Mouse (Mus musculus) left cerebral cortex, adult 9 months (tissue): ENCODE data around the gene Baiap2l2.
"Not testable (repeated sequence)": the region's sequence is repeated elsewhere in the genome, so short reads cannot be mapped to it uniquely, and the experiment has no call there.

Experiments
- DNase-seq, 2 experiments: peaks; one replicate each; pipeline ENCODE4 v3.0.0; 2022; ENCODE audit warnings: low spot score in 2 of 2

Baiap2l2 gene

GRCm38 (mm10) chr15:79261095-79261725 lies 24.1 kb downstream of the Baiap2l2 start:
- peak in 1 of 2 experiments; percentile 54 for DNase-seq

- DNase-seq = no peak
Observed at GRCm38 (mm10) chr15:79258521-79258920, 26.8 kb downstream of the Baiap2l2 start.

GRCm38 (mm10) chr15:79254661-79255060 lies 30.7 kb downstream of the Baiap2l2 start, which contains the start of gene Slc16a8:
Gene Slc16a8, minus strand, starts transcription at chr15:79254761.
- no peak for DNase-seq

- no peak for DNase-seq
Observed at GRCm38 (mm10) chr15:79252580-79252979, 32.8 kb downstream of the Baiap2l2 start.

GRCm38 (mm10) chr15:79251781-79252491 lies 33.4 kb downstream of the Baiap2l2 start:
- DNase-seq = no peak

GRCm38 (mm10) chr15:79251168-79251567 lies 34.2 kb downstream of the Baiap2l2 start:
- no peak for DNase-seq

- DNase-seq = no peak
Observed at GRCm38 (mm10) chr15:79250236-79250635, 35.1 kb downstream of the Baiap2l2 start.

- DNase-seq = no peak
Observed at GRCm38 (mm10) chr15:79245321-79245720, 40.0 kb downstream of the Baiap2l2 start.

- DNase-seq = no peak
Observed at GRCm38 (mm10) chr15:79244071-79244893, 41.1 kb downstream of the Baiap2l2 start.

GRCm38 (mm10) chr15:79243234-79244042 lies 41.9 kb downstream of the Baiap2l2 start:
- peak; percentile 98 to 99 for DNase-seq

- no peak for DNase-seq
Observed at GRCm38 (mm10) chr15:79242574-79243233, 42.6 kb downstream of the Baiap2l2 start.

- no peak for DNase-seq
Observed at GRCm38 (mm10) chr15:79238036-79238435, 47.3 kb downstream of the Baiap2l2 start.

GRCm38 (mm10) chr15:79235268-79235667 lies 50.1 kb downstream of the Baiap2l2 start:
- no peak for DNase-seq

GRCm38 (mm10) chr15:79229058-79229821 lies 56.1 kb downstream of the Baiap2l2 start, which contains the start of the genes Pick1 and Gm49486:
Gene Pick1, plus strand, starts transcription at chr15:79229173.
Gene Gm49486, plus strand, starts transcription at chr15:79229391.
- DNase-seq = peak; percentile 69 to 87

- not testable (repeated sequence) for DNase-seq
Observed at GRCm38 (mm10) chr15:79225780-79226179, 59.6 kb downstream of the Baiap2l2 start.

- DNase-seq = peak; percentile 72 to 96
Observed at GRCm38 (mm10) chr15:79224685-79225084, 60.7 kb downstream of the Baiap2l2 start.

- no peak for DNase-seq
Observed at GRCm38 (mm10) chr15:79223641-79224040, 61.7 kb downstream of the Baiap2l2 start.

- DNase-seq = no peak
Observed at GRCm38 (mm10) chr15:79219572-79219971, 65.8 kb downstream of the Baiap2l2 start.

GRCm38 (mm10) chr15:79216191-79216590 lies 69.1 kb downstream of the Baiap2l2 start:
- DNase-seq = no peak

- no peak for DNase-seq
Observed at GRCm38 (mm10) chr15:79213591-79213990, 71.7 kb downstream of the Baiap2l2 start.
